Mouse (Mus musculus) CH12.LX (cell line): ENCODE measurements around the gene Hck. TPM values are rescaled to one million over a fixed set of nuclear protein-coding genes. Genes with fewer than 3 reads are reported as not detected.

Experiments used
- DNase-seq: peaks from one replicate; pipeline ENCODE4 v3.0.0-alpha.2; 2013; ENCODE audit errors: extremely low read depth
- H3K27ac ChIP-seq: 2 replicates; pipeline ENCODE4 v1.5.1; 2012; ENCODE audit warnings: low read depth, mild to moderate bottlenecking, control low read depth, moderate library complexity; ENCODE audit not compliant: insufficient read depth
- H3K27me3 ChIP-seq: replicated peaks from 2 replicates; pipeline ENCODE3; 2012; ENCODE audit warnings: inconsistent platforms
- H3K36me3 ChIP-seq, 2 experiments: replicated peaks in 1 of 2; 2 replicates each; pipeline versions ENCODE3 to v1.6.1; 2012; ENCODE audit warnings: inconsistent platforms in 1 of 2, low read length in 1 of 2, mild to moderate bottlenecking in 1 of 2, mixed read lengths in 1 of 2, moderate library complexity in 1 of 2; ENCODE audit not compliant: control insufficient read depth in 1 of 2, insufficient read depth in 1 of 2
- H3K4me1 ChIP-seq, 2 experiments: 2 replicates each; pipeline ENCODE4 v1.6.1; 2012; ENCODE audit warnings: inconsistent platforms in 1 of 2, moderate library complexity in 1 of 2; ENCODE audit not compliant: insufficient read depth in 2 of 2, control insufficient read depth in 1 of 2
- H3K4me2 ChIP-seq: 2 replicates; pipeline ENCODE4 v1.6.1; 2012; ENCODE audit warnings: low read depth, mild to moderate bottlenecking, control low read depth; ENCODE audit not compliant: poor library complexity, insufficient read depth, severe bottlenecking
- H3K4me3 ChIP-seq, 3 experiments: fragments of 150-350 bp in 1 of 3; sonication (generic) in 1 of 3; replicated peaks in 1 of 3; 2 replicates each; pipeline versions ENCODE3 to v1.5.1; 2011 to 2012; ENCODE audit warnings: low read depth in 2 of 3, low read length in 2 of 3, mild to moderate bottlenecking in 2 of 3, moderate library complexity in 2 of 3, control low read depth in 1 of 3, improper control_type of control experiment in 1 of 3, inconsistent platforms in 1 of 3, mixed read lengths in 1 of 3; ENCODE audit not compliant: poor library complexity in 1 of 3
- H3K79me2 ChIP-seq: replicated peaks from 2 replicates; pipeline ENCODE4 v1.6.1; 2012; ENCODE audit warnings: mild to moderate bottlenecking, moderate library complexity; ENCODE audit not compliant: control insufficient read depth, poor library complexity, insufficient read depth, severe bottlenecking; ENCODE audit errors: extremely low read depth
- H3K9ac ChIP-seq: 2 replicates; pipeline ENCODE4 v1.6.1; 2012; ENCODE audit warnings: low read depth, mild to moderate bottlenecking, control low read depth, moderate library complexity; ENCODE audit not compliant: insufficient read depth
- H3K9me3 ChIP-seq: replicated peaks from 2 replicates; pipeline ENCODE3; 2012; ENCODE audit warnings: low read length, inconsistent platforms, mixed read lengths
- CTCF ChIP-seq, 2 experiments: IDR thresholded peaks in 1 of 2; conservative IDR thresholded peaks in 1 of 2; 2 replicates each; pipeline ENCODE4 v1.5.1; 2011 to 2012; ENCODE audit warnings: low read depth in 2 of 2, low read length in 2 of 2, improper control_type of control experiment in 1 of 2, inconsistent platforms in 1 of 2, mild to moderate bottlenecking in 1 of 2, moderate library complexity in 1 of 2
- E2F4 ChIP-seq: IDR thresholded peaks from 2 replicates; pipeline ENCODE4 v1.6.1; 2011; ENCODE audit warnings: low read depth, low read length, improper control_type of control experiment; ENCODE audit not compliant: insufficient replicate concordance
- EP300 ChIP-seq: IDR thresholded peaks from 2 replicates; pipeline ENCODE4 v1.6.1; 2011; ENCODE audit warnings: low read length, improper control_type of control experiment
- GABPA ChIP-seq: IDR thresholded peaks from 2 replicates; pipeline ENCODE4 v1.6.1; 2012; ENCODE audit warnings: low read depth, low read length, improper control_type of control experiment, inconsistent platforms; ENCODE audit not compliant: insufficient replicate concordance
- JUN ChIP-seq: IDR thresholded peaks from 2 replicates; pipeline ENCODE4 v1.6.1; 2011; ENCODE audit warnings: low read depth, mild to moderate bottlenecking, low read length, improper control_type of control experiment, moderate library complexity; ENCODE audit not compliant: insufficient read depth
- JUND ChIP-seq: conservative IDR thresholded peaks from 2 replicates; pipeline ENCODE4 v1.6.1; 2011; ENCODE audit warnings: low read depth, low read length, improper control_type of control experiment
- KAT2A ChIP-seq: IDR thresholded peaks from 2 replicates; pipeline ENCODE4 v1.6.1; 2012; ENCODE audit warnings: low read length, improper control_type of control experiment, inconsistent platforms; ENCODE audit not compliant: insufficient replicate concordance
- MAFK ChIP-seq: IDR thresholded peaks from 2 replicates; pipeline ENCODE4 v1.6.1; 2011; ENCODE audit warnings: low read length, improper control_type of control experiment; ENCODE audit not compliant: insufficient replicate concordance
- MAX ChIP-seq: IDR thresholded peaks from 2 replicates; pipeline ENCODE4 v1.6.1; 2011; ENCODE audit warnings: low read length, improper control_type of control experiment
- MXI1 ChIP-seq: IDR thresholded peaks from 2 replicates; pipeline ENCODE4 v1.6.1; 2011; ENCODE audit warnings: mild to moderate bottlenecking, low read depth, low read length, improper control_type of control experiment
- NELFE ChIP-seq: IDR thresholded peaks from 2 replicates; pipeline ENCODE4 v1.6.1; 2011; ENCODE audit warnings: low read depth, low read length, improper control_type of control experiment
- NRF1 ChIP-seq: IDR thresholded peaks from 2 replicates; pipeline ENCODE4 v1.6.1; 2014; ENCODE audit warnings: low read depth, mild to moderate bottlenecking, inconsistent platforms, low read length, improper control_type of control experiment, moderate library complexity
- POLR2AphosphoS2 ChIP-seq: IDR thresholded peaks from 2 replicates; pipeline ENCODE4 v1.6.1; 2011; ENCODE audit warnings: low read depth, low read length, improper control_type of control experiment
- RCOR1 ChIP-seq: conservative IDR thresholded peaks from 2 replicates; pipeline ENCODE4 v1.6.1; 2012; ENCODE audit warnings: low read depth, mild to moderate bottlenecking, inconsistent platforms, low read length, improper control_type of control experiment
- SIN3A ChIP-seq: IDR thresholded peaks from 2 replicates; pipeline ENCODE4 v1.6.1; 2012; ENCODE audit warnings: low read length, improper control_type of control experiment, inconsistent platforms
- TBP ChIP-seq: conservative IDR thresholded peaks from 2 replicates; pipeline ENCODE4 v1.6.1; 2011; ENCODE audit warnings: low read depth, low read length, improper control_type of control experiment
- UBTF ChIP-seq: IDR thresholded peaks from 2 replicates; pipeline ENCODE4 v1.6.1; 2012; ENCODE audit warnings: low read depth, mild to moderate bottlenecking, inconsistent platforms, low read length, improper control_type of control experiment, moderate library complexity
- USF1 ChIP-seq: IDR thresholded peaks from 2 replicates; pipeline ENCODE4 v1.6.1; 2014; ENCODE audit warnings: low read depth, mild to moderate bottlenecking, inconsistent platforms, low read length, improper control_type of control experiment
- USF2 ChIP-seq: conservative IDR thresholded peaks from 2 replicates; pipeline ENCODE4 v1.6.1; 2011; ENCODE audit warnings: low read depth, low read length, improper control_type of control experiment
- ZC3H11A ChIP-seq: IDR thresholded peaks from 2 replicates; pipeline ENCODE4 v1.6.1; 2012; ENCODE audit warnings: low read depth, mild to moderate bottlenecking, inconsistent platforms, low read length, improper control_type of control experiment
- ZNF384 ChIP-seq: IDR thresholded peaks from 2 replicates; pipeline ENCODE4 v1.6.1; 2012; ENCODE audit warnings: low read depth, low read length, improper control_type of control experiment, inconsistent platforms
- dilution Hi-C: fragments of 300-500 bp; cut with MboI; formaldehyde crosslinking; loops from 2 replicates; pipeline ENCODE4 v1.14.3; 2020; ENCODE audit warnings: low sequenced_read_pairs; ENCODE audit not compliant: extremely low pct_unique_long_range_greater_than_20kb, extremely low pct_ligation_motif_present
- in situ Hi-C: fragments of 300-500 bp; cut with MboI; formaldehyde crosslinking; loops from 3 replicates; pipeline ENCODE4 v1.14.3; 2019; ENCODE audit warnings: low sequenced_read_pairs, low pct_ligation_motif_present, low pct_unique_long_range_greater_than_20kb, mixed read lengths
- polyA plus RNA-seq: library from polyadenylated mRNA; unstranded; fragments of >175 nt; gene quantifications from 2 replicates; pipeline ENCODE4 v1.2.1, GENCODE M21; 2012; ENCODE audit warnings: low read depth; ENCODE audit not compliant: insufficient read length
- total RNA-seq, 2 experiments: library from RNA; depleted of rRNA; stranded (reverse); fragments of 300-350 nt in 1 of 2; fragments of >200 nt in 1 of 2; gene quantifications; 2 replicates each; pipeline ENCODE4 v1.2.3; 2012 to 2014

Gene Hck
- total and polyA plus RNA-seq, 3 experiments = 0.08 to 0.68 (median 0.63) TPM

DNA sequence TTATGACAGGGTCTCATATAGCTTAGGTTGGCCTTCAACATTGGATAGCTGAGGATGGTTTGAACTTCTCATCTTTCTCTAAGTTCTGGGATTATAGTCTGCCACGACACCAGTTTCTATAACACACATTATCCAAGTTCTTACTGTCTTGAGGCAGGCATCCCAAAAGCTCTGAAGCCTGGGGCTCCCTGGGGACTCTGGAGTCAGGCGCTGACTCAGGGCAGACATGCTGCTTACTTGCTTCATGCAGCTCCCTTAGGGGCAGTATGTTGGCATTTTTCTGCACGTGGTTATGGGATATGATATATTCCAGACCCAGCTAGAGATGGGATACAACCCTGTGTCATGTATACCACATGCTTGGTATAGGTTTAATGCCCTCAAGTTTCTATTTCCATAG lies 71.7 kb downstream of the Hck start:
- no peak overlapping the region for H3K4me2 ChIP-seq
- H3K27ac ChIP-seq = no peak overlapping the region
- dilution Hi-C loops (no loop called here), in situ Hi-C loops (no loop called here)
- no peaks in the 10 kb centered on the region for H3K9me3 ChIP-seq
- no peak overlapping the region for H3K4me3 ChIP-seq
- H3K9ac ChIP-seq = no peak overlapping the region
- TF ChIP-seq MAFK (no peak), EP300 (no peak), GABPA (no peak), TBP (no peak)
- TF ChIP-seq, all 38 proteins: peak for 0
- peaks cover 16% of the 10 kb centered on the region for H3K79me2 ChIP-seq
- no peak for DNase-seq
- H3K36me3 ChIP-seq = peaks cover 46 to 91% of the 10 kb centered on the region in 2 experiments
- no peaks in the 10 kb centered on the region for H3K27me3 ChIP-seq
- peaks cover 7 to 22% of the 10 kb centered on the region in 2 experiments for H3K4me1 ChIP-seq

DNA sequence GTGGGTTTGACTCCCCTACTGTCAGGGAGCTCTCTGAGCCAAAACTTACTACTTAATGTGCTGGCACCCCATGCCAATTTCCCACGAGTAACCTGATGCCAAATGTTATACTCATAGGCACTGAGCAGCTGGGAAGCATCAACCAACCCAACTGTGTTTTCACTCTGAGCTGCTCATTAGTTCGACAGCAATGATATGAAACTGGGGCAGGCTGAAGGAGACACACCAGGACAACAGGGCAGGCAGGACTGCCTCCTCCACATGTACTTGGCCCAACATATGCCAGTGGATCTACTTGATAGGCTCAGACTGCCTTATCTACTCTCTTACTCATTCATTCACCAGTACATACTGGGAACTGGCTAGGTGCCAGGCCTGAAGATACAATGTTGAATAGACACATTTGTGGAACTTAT lies 77.9 kb downstream of the Hck start:
- dilution Hi-C loops (no loop called here), in situ Hi-C loops (no loop called here)
- Histone ChIP-seq H3K4me3 (no peak overlapping the region), H3K9me3 (no peaks in the 10 kb centered on the region), H3K4me2 (no peak overlapping the region), H3K36me3 (peaks cover 82 to 100% of the 10 kb centered on the region in 2 experiments), H3K27me3 (no peaks in the 10 kb centered on the region), H3K79me2 (no peaks in the 10 kb centered on the region), H3K9ac (no peak overlapping the region), H3K27ac (no peak overlapping the region), H3K4me1 (no peaks in the 10 kb centered on the region)
- no peak for DNase-seq
- no peak for TF ChIP-seq POLR2AphosphoS2
- TF ChIP-seq SIN3A = no peak
- TF ChIP-seq E2F4 = no peak
- TF ChIP-seq EP300 = no peak
- TF ChIP-seq USF1 = no peak
- TF ChIP-seq JUN = no peak
- TF ChIP-seq RCOR1 = no peak
- TF ChIP-seq TBP = no peak
- TF ChIP-seq JUND = no peak
- no peak for TF ChIP-seq UBTF
- no peak for TF ChIP-seq USF2
- TF ChIP-seq NRF1 = no peak
- no peak for TF ChIP-seq KAT2A
- TF ChIP-seq CTCF (conservative IDR thresholded peaks at IDR 0.05 in 1 of 2, IDR thresholded peaks at IDR 0.05 in 1 of 2; ENCODE audit: low read depth in 2 of 2, low read length in 2 of 2) = no peak
- TF ChIP-seq ZNF384 = no peak
- TF ChIP-seq MAX = no peak
- no peak for TF ChIP-seq MXI1
- no peak for TF ChIP-seq ZC3H11A
- TF ChIP-seq NELFE = no peak
